Mouse (Mus musculus): ENCODE data around the gene Olfr1480. TPM values are rescaled to one million over a fixed set of nuclear protein-coding genes. Genes with fewer than 3 reads are reported as not detected.

Olfr1480 gene
- polyA plus RNA-seq (2012; rRNA removed): not detected in 2 replicates

DNA sequence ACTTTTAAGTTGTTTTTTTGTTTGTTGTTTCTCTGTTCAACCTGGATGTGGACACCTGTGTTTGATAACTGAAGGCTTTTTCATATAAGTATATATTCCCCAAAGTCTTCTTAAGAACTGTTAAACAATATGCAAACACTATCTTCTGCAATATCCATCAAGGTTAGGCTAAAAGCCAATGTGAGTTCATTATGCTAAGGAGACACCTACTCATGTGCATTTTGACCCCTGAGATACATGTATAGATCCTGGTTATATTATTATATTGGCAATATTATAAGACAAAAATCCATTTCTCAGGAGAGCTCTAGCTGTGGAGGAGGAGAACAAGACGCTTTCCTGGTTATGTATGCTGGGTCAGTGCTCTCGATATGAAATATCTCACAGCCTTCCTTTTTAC, at the start of gene Olfr1480:
Olfr1480 (plus strand) TSS at position 301 of the 400 bp plus-strand sequence.

DNA sequence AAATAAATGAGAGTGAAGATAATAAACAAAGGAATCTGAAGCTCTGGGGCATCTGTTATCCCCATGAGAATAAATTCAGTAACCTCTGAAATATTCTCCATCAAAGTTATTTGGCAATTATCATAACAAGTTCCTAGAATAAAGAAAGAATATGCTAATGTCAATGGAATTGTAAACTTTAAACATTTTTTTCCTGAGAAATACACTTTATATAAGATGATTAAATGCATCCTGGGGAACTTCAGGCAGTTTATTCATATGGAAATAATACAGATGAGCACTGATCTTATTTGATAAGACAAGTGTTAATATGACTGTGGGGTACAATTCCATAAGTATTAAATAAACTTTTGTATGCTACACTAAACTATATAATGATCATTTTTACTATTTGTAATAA, 47.6 kb upstream of the Olfr1480 start, which contains the start of gene Olfr1475:
Olfr1475 (minus strand) TSS at position 101 of the 400 bp plus-strand sequence.

DNA sequence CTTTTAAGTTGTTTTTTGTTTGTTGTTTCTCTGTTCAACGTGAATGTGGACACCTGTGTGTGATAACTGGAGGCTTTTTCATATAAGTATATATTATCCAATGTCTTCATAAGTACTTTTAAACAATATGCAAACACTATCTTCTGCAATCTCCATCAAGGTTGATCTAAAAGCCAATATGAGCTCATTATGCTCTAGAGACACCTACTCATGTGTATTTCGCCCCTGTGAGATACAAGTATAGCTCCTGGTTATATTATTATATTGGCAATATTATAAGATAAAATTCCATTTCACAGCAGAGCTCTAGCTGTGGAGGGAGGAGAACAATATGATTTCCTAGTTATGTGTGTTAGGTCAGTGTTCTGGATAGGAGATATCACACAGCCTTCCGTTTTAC, 27.5 kb upstream of the Olfr1480 start, which contains the start of gene Olfr1477:
Olfr1477 (plus strand) TSS at position 301 of the 400 bp plus-strand sequence.

Other genes starting within 250 kb of the Olfr1480 start
- not detected in 2 replicates for gene Olfr1465, start 212.4 kb upstream of the Olfr1480 start, polyA plus RNA-seq (2012; rRNA removed)
- gene Olfr1466, start 189.1 kb upstream of the Olfr1480 start, polyA plus RNA-seq (2012; rRNA removed): not detected in 2 replicates
- not detected in 2 replicates for gene Olfr1467, start 165.7 kb upstream of the Olfr1480 start, polyA plus RNA-seq (2012; rRNA removed)
- not detected in 2 replicates for gene Olfr1469, start 120.1 kb upstream of the Olfr1480 start, polyA plus RNA-seq (2012; rRNA removed)
- gene Olfr1471, start 84.5 kb upstream of the Olfr1480 start, polyA plus RNA-seq (2012; rRNA removed): not detected in 2 replicates
- not detected in 2 replicates for gene Olfr1472, start 71.8 kb upstream of the Olfr1480 start, polyA plus RNA-seq (2012; rRNA removed)
- not detected in 2 replicates for gene Olfr1474, start 58.3 kb upstream of the Olfr1480 start, polyA plus RNA-seq (2012; rRNA removed)
- gene Olfr1475, start 47.7 kb upstream of the Olfr1480 start, polyA plus RNA-seq (2012; rRNA removed): not detected in 2 replicates
- not detected in 2 replicates for gene Olfr1477, start 27.4 kb upstream of the Olfr1480 start, polyA plus RNA-seq (2012; rRNA removed)
- gene Olfr1484, start 55.6 kb downstream of the Olfr1480 start, polyA plus RNA-seq (2012; rRNA removed): not detected in 2 replicates
- gene Olfr1487, start 89.5 kb downstream of the Olfr1480 start, polyA plus RNA-seq (2012; rRNA removed): not detected in 2 replicates
- gene Olfr1489, start 103.7 kb downstream of the Olfr1480 start, polyA plus RNA-seq (2012; rRNA removed): not detected in 2 replicates
- not detected in 2 replicates for gene Olfr1490, start 123.2 kb downstream of the Olfr1480 start, polyA plus RNA-seq (2012; rRNA removed)
- not detected in 2 replicates for gene Olfr1491, start 169.4 kb downstream of the Olfr1480 start, polyA plus RNA-seq (2012; rRNA removed)
- not detected in 2 replicates for gene Olfr1493-ps1, start 195.4 kb downstream of the Olfr1480 start, polyA plus RNA-seq (2012; rRNA removed)
- gene Olfr1494, start 211.8 kb downstream of the Olfr1480 start, polyA plus RNA-seq (2012; rRNA removed): not detected in 2 replicates
- not detected in 2 replicates for gene Olfr1495, start 236.7 kb downstream of the Olfr1480 start, polyA plus RNA-seq (2012; rRNA removed)
- not detected in 2 replicates for gene Olfr1496, start 250.0 kb downstream of the Olfr1480 start, polyA plus RNA-seq (2012; rRNA removed)

Measured in colon, adult 2 months (tissue).